Mouse (Mus musculus) G1E (cell line): Measurements from ENCODE around the gene Raly.

ENCODE experiments used
- CTCF ChIP-seq: IDR thresholded peaks from 2 replicates; pipeline ENCODE4 v1.5.1; 2012; ENCODE audit warnings: low read depth, low read length, inconsistent platforms, mixed read lengths
- GATA1 ChIP-seq: IDR thresholded peaks from 2 replicates; pipeline ENCODE4 v1.6.1; 2012; ENCODE audit warnings: borderline replicate concordance, low read length, inconsistent platforms, mixed read lengths
- POLR2AphosphoS5 ChIP-seq: IDR thresholded peaks from 2 replicates; pipeline ENCODE4 v1.6.1; 2012; ENCODE audit warnings: low read depth, low read length, inconsistent platforms; ENCODE audit not compliant: insufficient replicate concordance
- TAL1 ChIP-seq: conservative IDR thresholded peaks from 2 replicates; pipeline ENCODE4 v1.6.1; 2012; ENCODE audit warnings: low read depth, low read length, inconsistent platforms, mixed read lengths

GRCm38 (mm10) chr2:154782856-154783650 lies 7.8 kb upstream of the Raly start:
- TF ChIP-seq CTCF (no peak), POLR2AphosphoS5 (no peak), GATA1 (no peak), TAL1 (no peak)
